Mouse (Mus musculus) ES-Bruce4 (cell line): ENCODE measurements around the gene Atg10.

Source experiments
- CTCF ChIP-seq: IDR thresholded peaks from one replicate; pipeline ENCODE4 v1.8.1; 2011; ENCODE audit warnings: low read depth, low read length
- EP300 ChIP-seq: IDR thresholded peaks from 2 replicates; pipeline ENCODE4 v1.6.1; 2011; ENCODE audit warnings: low read depth, low read length; ENCODE audit not compliant: insufficient read depth
- POLR2A ChIP-seq: IDR thresholded peaks from one replicate; pipeline ENCODE4 v1.8.1; 2011; ENCODE audit warnings: low read length; ENCODE audit not compliant: insufficient read depth

DNA sequence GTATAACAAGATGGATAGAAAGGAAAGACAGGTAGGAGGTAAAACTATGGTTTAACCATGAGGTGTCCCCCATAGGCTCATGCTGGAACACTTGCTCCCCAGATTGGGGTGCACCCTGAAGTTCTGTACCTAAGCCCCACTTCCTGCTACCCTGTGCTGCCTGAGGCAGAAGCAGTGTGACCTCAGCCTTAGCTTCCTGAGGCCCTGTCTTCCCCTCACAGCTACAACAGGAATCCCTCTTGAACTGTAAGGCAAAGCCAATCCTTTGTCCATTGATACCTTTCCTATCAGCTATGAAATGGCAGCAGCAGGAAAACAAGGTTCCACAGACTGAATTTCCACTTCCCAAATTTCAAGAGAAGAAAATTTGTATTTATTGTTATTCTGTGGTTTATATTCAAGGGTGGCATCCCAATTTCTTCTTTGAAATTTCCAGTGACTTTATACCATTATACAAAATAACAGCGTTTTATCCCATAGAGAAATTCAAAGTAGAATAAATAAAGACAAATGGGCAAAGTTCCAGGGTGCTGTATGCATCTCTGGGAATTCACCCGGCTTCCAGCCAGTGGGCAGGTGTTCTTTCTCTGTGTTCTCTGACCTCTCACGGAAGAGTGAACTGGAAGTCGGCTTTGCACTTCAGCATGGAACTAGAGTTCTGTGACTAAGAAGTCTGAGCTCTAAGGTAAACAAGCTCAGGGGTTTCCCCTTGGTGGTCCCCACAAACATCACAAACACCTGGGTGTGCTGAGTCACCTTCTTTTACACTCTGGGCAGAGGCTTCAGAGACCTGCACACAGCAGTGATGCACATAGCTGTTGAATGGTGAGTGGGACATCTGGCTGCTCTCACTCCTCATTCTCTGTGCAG, 132.7 kb downstream of the Atg10 start:
- TF ChIP-seq EP300 (no peak), CTCF (no peak), POLR2A (no peak)
